Mouse (Mus musculus): ENCODE data around the gene Fam129b. TPM values are rescaled to one million over a fixed set of nuclear protein-coding genes. Genes with fewer than 3 reads are reported as not detected.

Fam129b gene
- polyA plus RNA-seq, 1 experiment from 2014 or later = 29.7 TPM

GRCm38 (mm10) chr2:32881723-32882122 lies 5.8 kb downstream of the Fam129b start:
- Histone ChIP-seq H3K9ac (no peak overlapping the region), H3K27me3 (replicated peaks) (no peaks in the 10 kb centered on the region), H3K27ac (peak overlapping the region; percentile 42; the same call in 1 of the 2 replicates), H3K4me2 (no peak overlapping the region), H3K4me3 (no peak overlapping the region), H3K4me1 (peaks cover 56% of the 10 kb centered on the region), H3K36me3 (replicated peaks) (no peaks in the 10 kb centered on the region), H3K9me3 (no peaks in the 10 kb centered on the region)
- no peak for ATAC-seq (replicated peaks)
- 54% methylated on average over 3 of the region's 3 CpGs for WGBS

- WGBS = 53% methylated on average over 20 of the region's 21 CpGs
- Histone ChIP-seq H3K4me1 (peaks cover 49% of the 10 kb centered on the region), H3K4me2 (no peak overlapping the region), H3K27ac (peak overlapping the region; percentile 49; the same call in 1 of the 2 replicates), H3K9me3 (no peaks in the 10 kb centered on the region), H3K27me3 (replicated peaks) (no peaks in the 10 kb centered on the region), H3K4me3 (no peak overlapping the region), H3K36me3 (replicated peaks) (no peaks in the 10 kb centered on the region), H3K9ac (no peak overlapping the region)
- no peak for ATAC-seq (replicated peaks)
Observed at GRCm38 (mm10) chr2:32882283-32883043, 6.5 kb downstream of the Fam129b start.

GRCm38 (mm10) chr2:32884745-32885144 lies 8.8 kb downstream of the Fam129b start:
- H3K27me3 ChIP-seq (replicated peaks) = no peaks in the 10 kb centered on the region
- no peaks in the 10 kb centered on the region for H3K36me3 ChIP-seq (replicated peaks)
- no peaks in the 10 kb centered on the region for H3K9me3 ChIP-seq
- H3K27ac ChIP-seq = no peak overlapping the region
- H3K9ac ChIP-seq = no peak overlapping the region
- no peak overlapping the region for H3K4me2 ChIP-seq
- 50% methylated on average over 7 of the region's 7 CpGs for whole genome bisulfite sequencing
- no peak overlapping the region for H3K4me3 ChIP-seq
- H3K4me1 ChIP-seq = peaks cover 26% of the 10 kb centered on the region
- ATAC-seq (replicated peaks) = no peak

GRCm38 (mm10) chr2:32888029-32888428 lies 12.1 kb downstream of the Fam129b start:
- no peak overlapping the region for H3K27ac ChIP-seq
- H3K4me2 ChIP-seq = no peak overlapping the region
- no peaks in the 10 kb centered on the region for H3K27me3 ChIP-seq (replicated peaks)
- no peak for ATAC-seq (replicated peaks)
- no peaks in the 10 kb centered on the region for H3K9me3 ChIP-seq
- H3K4me3 ChIP-seq = no peak overlapping the region
- no peak overlapping the region for H3K9ac ChIP-seq
- WGBS = 41% methylated on average over 9 of the region's 9 CpGs
- H3K4me1 ChIP-seq = peaks cover 6% of the 10 kb centered on the region; the same call in 1 of the 2 replicates
- H3K36me3 ChIP-seq (replicated peaks) = no peaks in the 10 kb centered on the region

GRCm38 (mm10) chr2:32888551-32888950 lies 12.6 kb downstream of the Fam129b start:
- no peak for ATAC-seq (replicated peaks)
- WGBS = 58% methylated on average over 3 of the region's 3 CpGs
- no peak overlapping the region for H3K9ac ChIP-seq

GRCm38 (mm10) chr2:32890280-32890679 lies 14.4 kb downstream of the Fam129b start:
- Histone ChIP-seq H3K9ac (no peak overlapping the region), H3K4me3 (no peak overlapping the region), H3K9me3 (no peaks in the 10 kb centered on the region), H3K36me3 (replicated peaks) (no peaks in the 10 kb centered on the region), H3K27ac (no peak overlapping the region), H3K4me2 (no peak overlapping the region), H3K4me1 (no peaks in the 10 kb centered on the region), H3K27me3 (replicated peaks) (no peaks in the 10 kb centered on the region)
- no peak for ATAC-seq (replicated peaks)
- WGBS = 82% methylated on average over 3 of the region's 3 CpGs

More at GRCm38 (mm10) chr2:32888551-32888950, 12.6 kb downstream of the Fam129b start:
- no peak overlapping the region for H3K4me2 ChIP-seq
- H3K4me3 ChIP-seq = no peak overlapping the region
- H3K9me3 ChIP-seq = no peaks in the 10 kb centered on the region
- no peak overlapping the region for H3K27ac ChIP-seq
- peaks cover 6% of the 10 kb centered on the region; the same call in 1 of the 2 replicates for H3K4me1 ChIP-seq
- no peaks in the 10 kb centered on the region for H3K36me3 ChIP-seq (replicated peaks)
- no peaks in the 10 kb centered on the region for H3K27me3 ChIP-seq (replicated peaks)

GRCm38 (mm10) chr2:32891278-32891677 lies 15.4 kb downstream of the Fam129b start:
- 81% methylated on average over 9 of the region's 9 CpGs for WGBS
- ATAC-seq (replicated peaks) = no peak
- Histone ChIP-seq H3K4me3 (no peak overlapping the region), H3K9ac (no peak overlapping the region), H3K4me1 (peaks cover 9% of the 10 kb centered on the region), H3K9me3 (no peaks in the 10 kb centered on the region), H3K27ac (no peak overlapping the region), H3K36me3 (replicated peaks) (no peaks in the 10 kb centered on the region), H3K4me2 (no peak overlapping the region), H3K27me3 (replicated peaks) (no peaks in the 10 kb centered on the region)

- no peak for ATAC-seq (replicated peaks)
Observed at GRCm38 (mm10) chr2:32892490-32892889, 16.6 kb downstream of the Fam129b start.

GRCm38 (mm10) chr2:32894097-32894496 lies 18.2 kb downstream of the Fam129b start:
- Histone ChIP-seq H3K27ac (no peak overlapping the region), H3K4me1 (peaks cover 25% of the 10 kb centered on the region), H3K4me2 (no peak overlapping the region), H3K9ac (no peak overlapping the region), H3K27me3 (replicated peaks) (no peaks in the 10 kb centered on the region), H3K9me3 (no peaks in the 10 kb centered on the region), H3K36me3 (replicated peaks) (no peaks in the 10 kb centered on the region), H3K4me3 (no peak overlapping the region)
- whole genome bisulfite sequencing = 80% methylated on average over 2 of the region's 2 CpGs
- ATAC-seq (replicated peaks) = no peak

More at GRCm38 (mm10) chr2:32892490-32892889, 16.6 kb downstream of the Fam129b start:
- Histone ChIP-seq H3K9me3 (no peaks in the 10 kb centered on the region), H3K27ac (no peak overlapping the region), H3K4me1 (peaks cover 20% of the 10 kb centered on the region), H3K27me3 (replicated peaks) (no peaks in the 10 kb centered on the region), H3K36me3 (replicated peaks) (no peaks in the 10 kb centered on the region), H3K4me2 (no peak overlapping the region), H3K9ac (no peak overlapping the region), H3K4me3 (no peak overlapping the region)
- 88% methylated on average over 14 of the region's 14 CpGs for WGBS

- no peak overlapping the region for H3K4me2 ChIP-seq
- no peak for ATAC-seq (replicated peaks)
- peaks cover 25% of the 10 kb centered on the region for H3K4me1 ChIP-seq
- no peak overlapping the region for H3K9ac ChIP-seq
- peak overlapping the region; percentile 46; the same call in 1 of the 2 replicates for H3K27ac ChIP-seq
- WGBS = 31% methylated on average over 8 of the region's 8 CpGs
- no peaks in the 10 kb centered on the region for H3K27me3 ChIP-seq (replicated peaks)
- H3K36me3 ChIP-seq (replicated peaks) = no peaks in the 10 kb centered on the region
- no peak overlapping the region for H3K4me3 ChIP-seq
- no peaks in the 10 kb centered on the region for H3K9me3 ChIP-seq
Observed at GRCm38 (mm10) chr2:32895606-32896106, 19.7 kb downstream of the Fam129b start.

- no peak overlapping the region for H3K4me3 ChIP-seq
- no peaks in the 10 kb centered on the region for H3K27me3 ChIP-seq (replicated peaks)
- peak; percentile 31; the same call in 1 of the 2 replicates for ATAC-seq (replicated peaks)
- H3K4me2 ChIP-seq = no peak overlapping the region
- 48% methylated on average over 10 of the region's 10 CpGs for WGBS
- H3K36me3 ChIP-seq (replicated peaks) = no peaks in the 10 kb centered on the region
- no peak overlapping the region for H3K9ac ChIP-seq
- H3K4me1 ChIP-seq = peaks cover 25% of the 10 kb centered on the region
- H3K9me3 ChIP-seq = no peaks in the 10 kb centered on the region
- H3K27ac ChIP-seq = 0 out of 2 replicates have a peak overlapping the region, but pooled peaks have one; percentile 31
Observed at GRCm38 (mm10) chr2:32896507-32897147, 20.7 kb downstream of the Fam129b start.

- Histone ChIP-seq H3K36me3 (replicated peaks) (no peaks in the 10 kb centered on the region), H3K4me2 (no peak overlapping the region), H3K9me3 (no peaks in the 10 kb centered on the region), H3K4me1 (peaks cover 25% of the 10 kb centered on the region), H3K9ac (no peak overlapping the region), H3K27ac (no peak overlapping the region), H3K27me3 (replicated peaks) (no peaks in the 10 kb centered on the region), H3K4me3 (no peak overlapping the region)
- ATAC-seq (replicated peaks) = no peak
- WGBS = 65% methylated on average over 7 of the region's 7 CpGs
Observed at GRCm38 (mm10) chr2:32898983-32899382, 23.1 kb downstream of the Fam129b start.
